Mouse (Mus musculus): ENCODE measurements at regions not wholly inside any gene's neighbourhood (a gene's known extent, or its start where the extent isn't known, plus 50 kb on each side); places are given as distances from the start of the nearest gene placed in this dataset.

DNA sequence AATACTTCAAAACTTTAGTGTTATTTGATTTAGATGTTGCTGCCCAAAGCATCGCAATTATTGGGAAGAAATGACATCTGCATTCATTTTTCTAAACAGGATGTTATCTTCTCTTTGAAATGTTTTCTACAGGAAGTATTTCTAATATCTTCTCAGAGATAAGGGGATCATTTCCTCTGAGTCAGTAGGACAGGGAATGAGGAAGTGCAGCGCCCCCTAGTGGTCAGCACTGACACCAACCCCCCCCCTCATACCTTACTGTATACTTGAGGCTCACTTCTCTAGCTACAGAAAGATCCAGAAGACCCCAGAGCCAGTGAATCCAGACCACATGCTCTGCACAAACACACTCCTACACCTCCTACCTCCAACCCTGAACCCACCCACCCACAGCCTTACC lies 308.1 kb upstream of the Tmem132c start:
- Histone ChIP-seq H3K4me2 (no peak overlapping the region), H3K27ac (no peak overlapping the region), H3K9ac (no peak overlapping the region), H3K36me3 (no peaks in the 10 kb centered on the region), H3K4me1 (no peaks in the 10 kb centered on the region), H3K9me3 (replicated peaks) (peaks cover 22% of the 10 kb centered on the region), H3K27me3 (replicated peaks) (no peaks in the 10 kb centered on the region), H3K4me3 (no peak overlapping the region)
- 35% methylated on average over 2 of the region's 2 CpGs for WGBS (ENCODE audit: insufficient replicate concordance)
- no peak for ATAC-seq

- Histone ChIP-seq H3K4me1 (no peaks in the 10 kb centered on the region), H3K27ac (no peak overlapping the region), H3K4me2 (no peak overlapping the region), H3K4me3 (no peak overlapping the region), H3K36me3 (no peaks in the 10 kb centered on the region), H3K27me3 (replicated peaks) (no peaks in the 10 kb centered on the region), H3K9ac (no peak overlapping the region), H3K9me3 (replicated peaks) (0 out of 2 replicates have a peak, but pooled peaks cover 19% of the 10 kb centered on the region)
- WGBS (ENCODE audit: insufficient replicate concordance): 64% methylated on average over 7 of the region's 7 CpGs
- no peak for ATAC-seq
These were observed 296.7 kb upstream of the Tmem132c start for GRCm38 (mm10) chr5:126944861-126945260.

DNA sequence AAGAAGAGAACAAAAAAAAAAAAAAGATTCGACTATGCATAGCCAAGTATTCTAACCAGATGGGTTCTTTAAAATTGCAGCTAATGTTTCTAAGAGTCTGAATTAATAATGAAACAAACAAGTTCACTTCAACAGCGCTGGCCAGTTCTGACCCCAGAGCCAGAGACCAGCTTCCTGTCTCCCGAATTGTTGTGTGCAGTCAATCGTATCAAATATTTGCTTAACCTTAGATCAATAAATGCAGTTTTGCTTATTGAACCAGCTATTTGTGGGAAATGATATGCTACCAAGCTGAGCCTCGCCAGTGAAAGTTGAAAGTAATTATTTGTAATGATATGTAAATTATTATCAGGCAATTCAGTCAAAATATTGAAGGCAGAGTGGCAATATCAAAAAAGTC lies 287.4 kb upstream of the Tmem132c start:
- Histone ChIP-seq H3K9me3 (replicated peaks) (peaks cover 12% of the 10 kb centered on the region), H3K36me3 (no peaks in the 10 kb centered on the region), H3K27ac (no peak overlapping the region), H3K9ac (no peak overlapping the region), H3K27me3 (replicated peaks) (no peaks in the 10 kb centered on the region), H3K4me2 (no peak overlapping the region), H3K4me3 (no peak overlapping the region), H3K4me1 (no peaks in the 10 kb centered on the region)
- WGBS (ENCODE audit: insufficient replicate concordance): 54% methylated on average over 5 of the region's 5 CpGs
- no peak for ATAC-seq

DNA sequence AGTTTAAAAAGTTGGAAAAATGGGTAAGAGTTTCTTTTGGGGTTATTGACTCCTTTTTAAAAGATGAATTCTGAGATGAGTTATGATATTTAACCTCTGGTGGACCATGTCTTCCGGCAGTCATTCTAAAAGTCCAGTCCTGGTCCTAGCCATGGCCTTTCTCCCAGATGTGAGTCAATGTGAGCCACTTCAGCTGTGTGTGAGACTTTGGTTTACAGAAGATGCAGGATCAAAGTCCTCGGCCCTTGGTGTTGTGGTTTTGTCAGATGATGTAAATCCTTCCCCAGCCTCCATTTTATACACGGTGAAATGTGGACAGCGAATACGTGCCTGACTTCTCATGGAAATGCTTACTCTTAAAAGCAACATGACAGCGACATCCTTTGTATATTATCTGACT lies 287.0 kb upstream of the Tmem132c start:
- Histone ChIP-seq H3K27me3 (replicated peaks) (no peaks in the 10 kb centered on the region), H3K4me1 (no peaks in the 10 kb centered on the region), H3K4me3 (no peak overlapping the region), H3K9me3 (replicated peaks) (peaks cover 10% of the 10 kb centered on the region), H3K9ac (no peak overlapping the region), H3K27ac (no peak overlapping the region), H3K4me2 (no peak overlapping the region), H3K36me3 (no peaks in the 10 kb centered on the region)
- WGBS (ENCODE audit: insufficient replicate concordance): 59% methylated on average over 6 of the region's 6 CpGs
- no peak for ATAC-seq

- Histone ChIP-seq H3K4me3 (no peak overlapping the region), H3K9ac (no peak overlapping the region), H3K4me1 (no peaks in the 10 kb centered on the region), H3K4me2 (no peak overlapping the region), H3K27ac (no peak overlapping the region), H3K9me3 (replicated peaks) (peaks cover 13% of the 10 kb centered on the region; the same call in 1 of the 2 replicates), H3K27me3 (replicated peaks) (no peaks in the 10 kb centered on the region), H3K36me3 (no peaks in the 10 kb centered on the region)
- no peak for ATAC-seq
- WGBS (ENCODE audit: insufficient replicate concordance): 70% methylated on average over 4 of the region's 4 CpGs
These were observed 277.0 kb upstream of the Tmem132c start for GRCm38 (mm10) chr5:126964577-126964976.

DNA sequence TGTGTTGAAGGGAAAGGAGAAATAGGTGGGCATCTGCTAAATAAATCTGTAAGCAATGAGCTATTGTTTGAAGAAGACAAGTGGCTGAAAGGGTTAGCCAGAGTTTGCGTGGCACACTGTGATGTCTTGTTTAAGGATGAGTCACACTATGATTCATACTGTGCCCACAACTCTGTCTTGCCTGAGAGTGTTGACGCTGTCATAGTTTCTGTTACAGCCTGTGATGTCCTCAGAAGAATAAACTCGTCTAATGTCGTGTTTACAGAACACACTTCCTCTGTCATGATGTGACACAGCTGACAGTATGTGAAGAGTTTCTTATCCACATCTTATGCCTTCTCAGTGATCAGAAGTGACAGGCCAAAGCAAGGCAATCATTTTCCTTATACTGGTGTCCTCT lies 274.5 kb upstream of the Tmem132c start:
- WGBS (ENCODE audit: insufficient replicate concordance): 65% methylated on average over 4 of the region's 4 CpGs
- Histone ChIP-seq H3K36me3 (no peaks in the 10 kb centered on the region), H3K4me1 (no peaks in the 10 kb centered on the region), H3K4me2 (no peak overlapping the region), H3K4me3 (no peak overlapping the region), H3K27me3 (replicated peaks) (no peaks in the 10 kb centered on the region), H3K27ac (no peak overlapping the region), H3K9ac (no peak overlapping the region), H3K9me3 (replicated peaks) (peaks cover 7% of the 10 kb centered on the region)
- ATAC-seq: no peak

- Histone ChIP-seq H3K27ac (no peak overlapping the region), H3K9me3 (replicated peaks) (peaks cover 7% of the 10 kb centered on the region), H3K9ac (no peak overlapping the region), H3K36me3 (no peaks in the 10 kb centered on the region), H3K4me3 (no peak overlapping the region), H3K27me3 (replicated peaks) (no peaks in the 10 kb centered on the region), H3K4me2 (no peak overlapping the region), H3K4me1 (no peaks in the 10 kb centered on the region)
- ATAC-seq: no peak
- WGBS (ENCODE audit: insufficient replicate concordance): 74% methylated on average over 8 of the region's 8 CpGs
These were observed 272.2 kb upstream of the Tmem132c start for GRCm38 (mm10) chr5:126969373-126969772.

GRCm38 (mm10) chr5:126971284-126971683 lies 270.3 kb upstream of the Tmem132c start:
- H3K27ac ChIP-seq: no peak overlapping the region
- no peak overlapping the region for H3K4me2 ChIP-seq
- H3K4me1 ChIP-seq: no peaks in the 10 kb centered on the region
- H3K9ac ChIP-seq: no peak overlapping the region
- 41% methylated on average over 2 of the region's 2 CpGs for whole genome bisulfite sequencing (ENCODE audit: insufficient replicate concordance)
- H3K36me3 ChIP-seq: no peaks in the 10 kb centered on the region
- H3K27me3 ChIP-seq (replicated peaks): no peaks in the 10 kb centered on the region
- H3K4me3 ChIP-seq: no peak overlapping the region
- peaks cover 4% of the 10 kb centered on the region; the same call in 1 of the 2 replicates for H3K9me3 ChIP-seq (replicated peaks)
- no peak for ATAC-seq

DNA sequence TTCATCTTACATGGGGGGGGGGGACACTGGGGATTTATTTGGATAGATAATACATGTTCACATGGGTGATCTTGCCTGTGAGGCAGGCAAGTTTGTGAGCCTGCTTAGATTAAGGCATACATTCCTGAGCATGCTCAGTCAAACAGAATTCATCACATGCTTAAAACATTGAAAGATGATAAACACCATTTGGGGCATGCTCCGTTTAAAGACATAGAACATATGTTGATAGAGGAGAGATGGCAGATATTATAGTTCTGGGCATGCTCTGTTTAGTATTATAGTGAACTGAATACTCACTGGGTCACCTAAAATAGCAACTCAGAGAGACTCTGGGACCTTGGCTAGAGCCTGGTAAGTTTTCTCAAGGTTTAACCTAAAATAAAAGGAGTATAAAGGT lies 269.6 kb upstream of the Tmem132c start:
- no peaks in the 10 kb centered on the region for H3K36me3 ChIP-seq
- H3K4me1 ChIP-seq: no peaks in the 10 kb centered on the region
- no peak overlapping the region for H3K9ac ChIP-seq
- no peak for ATAC-seq
- H3K27me3 ChIP-seq (replicated peaks): no peaks in the 10 kb centered on the region
- no peak overlapping the region for H3K4me2 ChIP-seq
- H3K4me3 ChIP-seq: no peak overlapping the region
- peaks cover 4% of the 10 kb centered on the region; the same call in 1 of the 2 replicates for H3K9me3 ChIP-seq (replicated peaks)
- no peak overlapping the region for H3K27ac ChIP-seq
- 50% methylated on average over 1 of the region's 1 CpGs for WGBS (ENCODE audit: insufficient replicate concordance)

GRCm38 (mm10) chr5:126973425-126973824 lies 268.2 kb upstream of the Tmem132c start:
- H3K4me1 ChIP-seq: no peaks in the 10 kb centered on the region
- no peaks in the 10 kb centered on the region for H3K36me3 ChIP-seq
- no peak overlapping the region for H3K9ac ChIP-seq
- H3K27me3 ChIP-seq (replicated peaks): no peaks in the 10 kb centered on the region
- H3K27ac ChIP-seq: no peak overlapping the region
- H3K9me3 ChIP-seq (replicated peaks): peaks cover 6% of the 10 kb centered on the region
- 50% methylated on average over 3 of the region's 3 CpGs for WGBS (ENCODE audit: insufficient replicate concordance)
- H3K4me2 ChIP-seq: no peak overlapping the region
- H3K4me3 ChIP-seq: no peak overlapping the region
- no peak for ATAC-seq

- H3K27me3 ChIP-seq (replicated peaks): no peaks in the 10 kb centered on the region
- H3K4me3 ChIP-seq: no peak overlapping the region
- H3K36me3 ChIP-seq: no peaks in the 10 kb centered on the region
- H3K9me3 ChIP-seq (replicated peaks): peaks cover 7% of the 10 kb centered on the region
- H3K9ac ChIP-seq: no peak overlapping the region
- 78% methylated on average over 3 of the region's 3 CpGs for WGBS (ENCODE audit: insufficient replicate concordance)
- ATAC-seq: no peak
- no peak overlapping the region for H3K27ac ChIP-seq
- no peaks in the 10 kb centered on the region for H3K4me1 ChIP-seq
- H3K4me2 ChIP-seq: no peak overlapping the region
These were observed 267.0 kb upstream of the Tmem132c start for GRCm38 (mm10) chr5:126974565-126974964.

- Histone ChIP-seq H3K27ac (no peak overlapping the region), H3K4me2 (no peak overlapping the region), H3K9me3 (replicated peaks) (peaks cover 10% of the 10 kb centered on the region; the same call in 1 of the 2 replicates), H3K27me3 (replicated peaks) (no peaks in the 10 kb centered on the region), H3K9ac (no peak overlapping the region), H3K4me3 (no peak overlapping the region), H3K36me3 (no peaks in the 10 kb centered on the region), H3K4me1 (no peaks in the 10 kb centered on the region)
- ATAC-seq: no peak
- 63% methylated on average over 6 of the region's 6 CpGs for WGBS (ENCODE audit: insufficient replicate concordance)
These were observed 246.0 kb upstream of the Tmem132c start for GRCm38 (mm10) chr5:126995577-126995976.

DNA sequence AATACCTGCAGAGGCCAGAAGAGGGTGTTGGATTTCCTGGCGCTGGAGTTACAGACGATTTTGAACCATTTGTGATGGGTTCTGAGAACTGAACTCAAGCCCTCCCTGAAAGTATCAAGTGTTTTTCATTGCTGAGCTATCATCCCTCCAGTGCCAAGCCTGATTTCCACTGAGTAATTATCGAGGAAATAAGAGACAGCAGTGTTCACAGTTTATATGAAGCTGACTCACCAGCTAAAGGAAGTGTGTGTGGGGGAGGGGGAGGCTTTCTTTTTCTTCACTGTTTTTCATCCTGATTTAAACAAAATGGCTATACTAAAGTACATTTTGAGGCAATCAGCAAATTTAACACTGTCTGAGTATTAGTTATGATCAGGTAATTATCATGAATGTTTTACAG lies 227.4 kb upstream of the Tmem132c start:
- Histone ChIP-seq H3K4me3 (no peak overlapping the region), H3K36me3 (no peaks in the 10 kb centered on the region), H3K27me3 (replicated peaks) (no peaks in the 10 kb centered on the region), H3K9ac (no peak overlapping the region), H3K9me3 (replicated peaks) (peaks cover 3% of the 10 kb centered on the region; the same call in 1 of the 2 replicates), H3K27ac (no peak overlapping the region), H3K4me1 (no peaks in the 10 kb centered on the region), H3K4me2 (no peak overlapping the region)
- no peak for ATAC-seq
- WGBS (ENCODE audit: insufficient replicate concordance): 58% methylated on average over 3 of the region's 3 CpGs

All from liver, embryonic 12.5 days (tissue).